Mouse (Mus musculus): ENCODE data around the gene Hand2.
A peak's percentile ranks its signal among the peaks of the same experiment; 100 is the strongest.

Gene Hand2

DNA sequence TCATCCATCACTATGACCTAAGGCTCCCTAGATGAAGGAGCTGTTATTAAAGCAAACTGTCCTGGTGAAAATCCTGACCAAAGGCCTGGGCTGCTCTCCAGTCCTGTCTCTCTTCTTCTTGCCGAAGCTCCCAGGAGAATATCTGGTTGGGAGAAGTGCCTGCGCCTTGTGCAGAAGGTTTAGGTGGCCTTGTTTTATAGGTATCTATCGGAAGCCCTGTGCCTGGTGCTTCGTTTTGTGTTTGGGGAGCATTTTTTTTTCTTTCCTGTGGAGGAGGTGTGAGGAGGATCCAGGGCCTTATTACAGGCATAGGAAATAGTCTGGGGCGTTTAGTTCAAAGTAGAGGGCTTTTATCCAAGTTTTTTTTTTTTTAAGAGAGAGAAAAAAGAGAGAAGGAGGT, 3.9 kb downstream of the Hand2 start:
- no peak for DNase-seq (ENCODE audit: inconsistent ontology term)

GRCm38 (mm10) chr8:57325111-57325891, 4.5 kb downstream of the Hand2 start:
- DNase-seq (ENCODE audit: inconsistent ontology term) = no peak

- DNase-seq (ENCODE audit: inconsistent ontology term) = no peak
Observed at GRCm38 (mm10) chr8:57326091-57327065, 5.6 kb downstream of the Hand2 start.

GRCm38 (mm10) chr8:57327281-57328160, 6.7 kb downstream of the Hand2 start:
- no peak for DNase-seq (ENCODE audit: inconsistent ontology term)

GRCm38 (mm10) chr8:57328161-57328920, 7.6 kb downstream of the Hand2 start:
- peak; percentile 63 for DNase-seq (ENCODE audit: inconsistent ontology term)

- DNase-seq (ENCODE audit: inconsistent ontology term) = no peak
Observed at GRCm38 (mm10) chr8:57328931-57329341, 8.2 kb downstream of the Hand2 start.

GRCm38 (mm10) chr8:57330106-57330505, 9.3 kb downstream of the Hand2 start:
- no peak for DNase-seq (ENCODE audit: inconsistent ontology term)

DNA sequence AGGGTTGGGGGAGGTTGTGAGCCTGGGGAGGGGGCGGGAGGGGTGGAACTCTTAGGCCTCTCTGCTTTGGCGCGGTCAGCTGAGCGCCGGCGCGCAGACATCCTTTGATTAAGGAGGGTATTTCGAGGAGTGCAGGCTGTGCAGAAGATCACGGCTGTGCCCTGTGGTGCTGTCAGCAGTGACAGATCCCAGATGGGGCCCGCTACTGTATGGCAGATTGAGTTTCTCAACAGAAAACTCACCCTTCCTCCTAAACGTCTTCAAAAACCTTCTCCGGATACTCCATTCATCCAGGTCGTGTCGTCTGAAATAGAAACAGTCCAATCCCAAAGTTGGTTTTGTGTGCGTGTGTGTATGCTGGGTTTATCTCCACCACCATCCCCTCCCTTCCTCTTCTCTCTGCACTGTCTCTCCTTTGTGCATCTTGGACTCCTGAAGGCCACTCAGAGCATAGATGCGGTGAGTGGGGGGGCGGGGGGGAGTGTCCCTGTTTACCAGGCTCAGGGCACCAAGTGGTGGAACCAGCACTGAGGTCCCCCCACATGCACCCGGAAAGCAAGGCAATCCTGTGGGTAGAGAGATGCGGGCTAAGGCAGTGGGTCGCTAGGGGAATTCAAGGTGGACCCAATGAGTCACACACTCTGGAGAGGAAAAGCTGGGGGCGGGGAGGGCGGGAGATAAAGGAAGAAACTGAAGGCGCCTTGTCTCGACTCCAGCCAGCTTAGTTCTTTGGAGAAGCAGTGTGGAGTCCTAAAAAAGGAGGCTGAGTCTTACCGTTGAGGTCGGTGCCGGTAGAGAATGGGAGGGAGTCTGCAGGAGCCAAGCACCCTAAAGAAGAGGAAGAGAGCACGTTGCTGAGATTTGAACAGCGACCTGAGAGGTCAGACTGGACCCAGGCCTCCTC, 11.2 kb downstream of the Hand2 start:
- no peak for DNase-seq (ENCODE audit: inconsistent ontology term)

DNA sequence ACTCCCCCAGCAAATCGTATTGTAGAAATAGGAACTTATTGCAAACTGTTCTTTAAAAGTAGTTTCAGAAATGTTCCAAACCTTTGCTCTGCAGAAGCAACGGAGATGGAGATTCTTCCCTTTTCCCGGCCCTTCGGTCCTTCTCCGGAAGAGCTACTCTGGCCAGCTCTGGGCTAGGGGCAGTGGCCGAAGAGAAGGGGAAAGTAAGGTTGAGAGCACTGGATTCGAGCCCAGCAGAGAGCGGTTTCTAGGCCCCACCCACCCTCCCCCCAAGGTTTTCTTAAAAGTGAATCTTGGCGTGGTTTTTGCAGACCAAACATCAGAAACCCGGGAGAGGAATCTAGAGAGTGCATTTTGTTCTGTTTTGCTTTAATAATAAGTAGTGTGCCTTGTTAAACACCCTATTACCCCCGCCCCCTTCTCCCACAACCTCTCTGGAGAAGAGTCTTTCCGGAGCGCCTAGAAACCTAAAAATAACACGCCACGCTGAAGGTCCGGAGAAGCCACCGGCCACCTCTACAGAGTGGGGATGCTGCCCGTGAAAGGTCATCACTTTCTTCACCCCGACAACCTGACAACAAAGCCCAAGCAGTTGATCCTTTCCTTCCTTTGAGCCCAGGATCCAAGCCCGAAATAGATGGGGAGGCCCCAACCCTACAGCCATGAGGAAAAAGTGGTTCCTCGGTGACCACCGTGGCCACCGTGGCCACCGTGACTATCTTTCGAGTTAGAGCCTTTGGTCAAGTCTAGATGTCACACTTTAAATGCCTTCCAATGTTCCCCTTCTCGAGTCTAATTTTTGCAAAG, 12.1 kb downstream of the Hand2 start:
- DNase-seq (ENCODE audit: inconsistent ontology term) = no peak

GRCm38 (mm10) chr8:57333483-57333770, 12.6 kb downstream of the Hand2 start:
- no peak for DNase-seq (ENCODE audit: inconsistent ontology term)

DNA sequence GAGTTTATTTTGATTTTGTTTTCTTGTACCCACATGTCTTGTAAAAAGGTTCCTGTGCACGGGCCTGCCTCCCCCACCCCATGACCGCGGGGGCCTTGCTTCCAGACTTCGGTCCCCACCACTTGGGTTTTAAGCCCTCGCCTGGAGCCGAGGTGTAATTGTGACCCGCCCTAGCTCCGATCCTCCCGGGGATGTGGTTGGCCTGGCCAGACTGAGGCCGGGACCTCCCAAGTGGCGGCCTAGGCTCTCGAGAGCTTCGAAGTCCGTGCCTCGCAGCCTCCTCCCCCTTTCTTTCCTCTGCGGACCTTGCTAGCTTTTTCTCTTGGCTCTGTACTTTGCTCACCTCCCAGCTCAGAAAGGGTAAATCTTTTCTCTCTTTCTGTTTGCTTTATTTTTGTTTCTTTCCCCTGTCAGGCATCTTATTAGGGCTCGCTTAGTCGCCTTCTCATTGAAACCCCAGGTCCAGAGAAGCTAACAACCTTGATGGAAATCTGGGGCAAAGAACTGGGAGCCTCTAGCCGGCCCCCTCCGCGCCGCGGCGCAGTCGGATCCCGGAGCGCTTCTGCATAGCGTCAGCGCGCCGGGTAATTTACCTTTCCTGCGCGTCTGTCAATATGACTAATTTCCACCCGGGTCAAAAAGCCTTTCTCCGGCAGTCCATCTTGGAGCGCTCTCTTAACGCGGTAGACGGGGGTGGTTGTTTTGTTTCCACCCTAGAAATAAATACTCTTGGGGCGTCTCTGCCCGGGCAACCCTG, 13.2 kb downstream of the Hand2 start:
- DNase-seq (ENCODE audit: inconsistent ontology term) = no peak

DNA sequence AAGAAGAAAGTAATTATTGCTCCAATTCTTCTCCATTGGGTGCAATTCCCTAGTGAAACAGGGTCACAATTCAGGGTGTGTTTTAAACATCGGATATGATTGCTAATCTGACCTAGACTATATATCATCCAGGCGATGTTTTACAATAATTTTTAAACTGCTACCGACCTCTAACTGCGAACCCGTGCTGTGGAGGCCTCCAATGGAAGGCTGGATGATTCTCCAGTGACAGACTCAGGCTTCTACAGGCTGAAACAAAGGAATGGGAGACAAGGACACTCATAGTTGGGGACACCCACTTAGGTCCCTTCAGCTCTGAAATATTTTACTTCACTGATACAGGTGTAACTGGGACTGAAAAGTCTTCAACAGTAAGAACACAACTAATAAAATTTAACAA, 13.9 kb downstream of the Hand2 start:
- no peak for DNase-seq (ENCODE audit: inconsistent ontology term)

DNA sequence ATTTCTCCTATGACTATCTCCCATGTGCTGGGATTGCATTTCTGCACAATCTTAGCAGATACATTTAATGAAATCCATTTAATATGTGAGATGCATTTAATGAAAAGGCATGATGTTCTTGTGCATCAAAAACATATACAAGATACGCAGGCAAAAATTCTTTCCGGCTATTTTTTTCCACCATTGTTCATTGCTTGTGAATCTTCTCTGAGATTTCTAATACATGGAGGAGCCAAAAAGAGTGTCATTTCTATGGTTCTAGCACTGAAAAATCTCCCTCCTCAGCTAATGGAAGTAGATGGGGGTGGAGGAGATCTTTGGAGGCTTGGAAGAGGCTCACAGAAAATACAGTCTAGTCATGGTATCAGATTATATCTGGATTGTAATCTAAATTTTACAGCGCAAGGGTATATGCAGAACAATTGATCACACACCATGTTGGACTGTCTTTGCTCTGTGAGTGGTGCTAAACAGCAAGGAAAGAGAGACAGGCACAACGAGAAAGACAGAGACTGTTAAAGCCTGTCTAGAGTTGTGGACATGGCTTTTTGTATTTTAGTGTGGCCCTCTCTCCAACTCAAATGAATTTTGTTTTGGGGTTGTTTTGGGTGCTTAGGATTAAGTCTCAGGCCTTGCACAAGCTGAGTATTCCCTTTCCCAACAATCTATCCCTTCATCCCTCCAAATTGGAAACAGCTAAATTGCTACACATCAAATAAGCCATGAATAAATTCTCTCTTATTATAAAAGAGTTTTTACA, 16.7 kb downstream of the Hand2 start:
- DNase-seq (ENCODE audit: inconsistent ontology term) = no peak

DNA sequence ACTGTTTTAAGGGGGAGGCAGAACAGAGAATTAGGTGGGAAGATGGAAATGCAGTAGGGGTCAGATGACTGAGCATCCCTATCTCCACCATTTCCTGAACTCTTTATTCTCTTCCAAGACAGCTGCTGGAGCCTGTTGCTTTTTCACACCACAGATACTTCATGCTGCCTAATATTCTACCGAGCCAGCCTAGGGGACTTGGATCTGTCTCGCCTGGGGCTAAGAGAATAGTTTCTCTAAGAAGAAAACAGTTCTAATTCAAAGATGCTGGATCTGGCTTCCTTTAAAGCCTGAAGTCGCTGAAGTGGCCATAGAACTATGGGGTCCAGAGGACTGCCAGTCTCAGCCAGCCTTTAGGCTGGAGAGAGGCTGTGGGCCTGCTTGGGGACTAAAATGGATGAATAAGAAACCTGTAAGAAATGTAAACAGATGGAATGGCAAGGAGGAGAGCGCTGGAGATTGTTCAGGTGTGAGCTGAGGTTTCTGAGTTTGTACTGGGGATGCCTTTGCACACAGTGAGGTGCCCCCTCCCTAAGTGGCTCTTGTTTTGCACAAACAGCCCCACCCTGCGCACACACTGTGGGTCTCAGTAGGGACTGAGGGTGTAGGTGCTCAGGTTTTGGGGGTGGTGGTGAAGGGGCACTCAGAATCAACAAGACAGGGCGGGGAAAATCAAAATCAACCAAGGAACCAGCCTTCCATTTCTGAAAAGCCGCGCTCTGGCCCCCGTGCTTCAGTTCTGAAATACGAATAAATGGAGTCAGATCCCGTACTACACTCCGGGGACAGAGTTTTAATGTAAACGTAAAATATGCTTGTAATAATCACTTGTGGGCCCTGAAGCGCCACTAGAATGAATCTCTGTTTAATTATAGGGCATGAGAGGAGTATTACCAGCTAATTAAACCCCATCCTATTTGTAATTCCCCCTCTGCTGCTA, 19.2 kb downstream of the Hand2 start:
- no peak for DNase-seq (ENCODE audit: inconsistent ontology term)

- no peak for DNase-seq (ENCODE audit: inconsistent ontology term)
Observed at GRCm38 (mm10) chr8:57340840-57341540, 20.2 kb downstream of the Hand2 start.

DNA sequence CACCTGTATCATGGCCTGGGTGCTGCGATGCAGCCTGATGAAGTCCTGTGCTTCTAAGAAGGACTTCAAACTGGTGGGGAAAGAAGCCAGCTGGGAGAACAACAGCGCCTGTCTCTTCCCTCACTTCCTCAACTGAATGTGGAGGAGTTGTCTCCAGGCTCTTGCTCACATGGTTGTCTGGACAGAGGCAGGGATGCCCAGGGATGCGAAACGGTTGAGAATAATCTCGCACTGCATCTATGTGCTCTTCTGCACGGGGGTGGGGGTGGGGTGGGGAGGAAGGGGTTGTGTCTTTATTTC, 20.7 kb downstream of the Hand2 start:
- no peak for DNase-seq (ENCODE audit: inconsistent ontology term)
